Mouse (Mus musculus): ENCODE data around the gene Rho.

DNA sequence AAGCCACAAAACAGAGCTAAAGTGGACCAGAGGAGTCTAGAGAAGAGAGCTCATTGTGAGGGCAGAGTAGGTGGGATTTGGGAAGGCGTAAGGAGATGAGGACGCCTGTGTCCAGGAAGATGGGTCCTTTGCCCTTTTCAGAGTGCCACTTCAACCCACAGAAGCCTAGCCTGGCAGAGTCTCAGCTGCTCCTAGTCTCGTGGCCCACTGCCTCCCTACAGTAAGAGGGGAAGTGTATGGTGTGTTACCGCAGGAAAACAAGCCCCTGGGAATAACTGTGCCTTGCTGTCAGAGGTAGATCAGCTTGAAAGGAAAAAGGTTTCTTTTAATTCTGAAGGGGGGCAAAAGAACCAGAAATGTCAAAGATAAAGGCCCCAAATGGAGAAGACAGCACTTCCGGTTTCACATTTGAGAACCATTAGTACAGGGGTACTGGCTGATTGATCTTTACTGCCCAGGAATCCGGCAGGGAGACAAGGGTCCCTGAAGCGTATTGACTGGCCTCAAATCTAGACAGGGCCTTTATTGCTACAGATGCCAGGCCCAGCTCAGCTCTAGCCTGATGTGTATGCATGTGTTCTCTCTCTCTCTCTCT is 33.5 kb upstream of the Rho start:
- no peak for TF ChIP-seq GATA1 (IDR thresholded peaks at IDR 0.05; ENCODE audit: low read length)
- no peak for TF ChIP-seq TAL1 (IDR thresholded peaks at IDR 0.05; ENCODE audit: low read length)
